Mouse (Mus musculus) stomach, embryonic 14.5 days (tissue): ENCODE measurements at regions not wholly inside any gene's neighbourhood (a gene's known extent, or its start where the extent isn't known, plus 50 kb on each side); places are given as distances from the start of the nearest gene placed in this dataset.

Experiments used
- ATAC-seq: fragments of 200-750 bp; cut with Nextera tagmentation; 2 replicates; pipeline ENCODE4 v1.8.0; 2017; ENCODE audit warnings: low read depth, moderate TSS enrichment; ENCODE audit not compliant: insufficient number of reproducible peaks, insufficient read depth, low FRiP score
- H3K27ac ChIP-seq: fragments of 300-500 bp; sonication (generic); 2 replicates; pipeline ENCODE4 v1.5.1; 2014; ENCODE audit warnings: mild to moderate bottlenecking, low read length, moderate library complexity, mixed read lengths
- H3K27me3 ChIP-seq: fragments of 300-500 bp; sonication (generic); 2 replicates; pipeline ENCODE4 v1.6.1; 2014; ENCODE audit warnings: low read length, control low read depth, mixed read lengths; ENCODE audit not compliant: control insufficient read depth, insufficient read depth
- H3K36me3 ChIP-seq: fragments of 300-500 bp; sonication (generic); 2 replicates; pipeline ENCODE4 v1.6.1; 2014; ENCODE audit warnings: mild to moderate bottlenecking, control low read depth, low read length, moderate library complexity, mixed read lengths; ENCODE audit not compliant: control insufficient read depth, insufficient read depth
- H3K4me1 ChIP-seq: fragments of 300-500 bp; sonication (generic); 2 replicates; pipeline ENCODE4 v1.6.1; 2014; ENCODE audit warnings: low read length, control low read depth, mixed read lengths; ENCODE audit not compliant: control insufficient read depth, insufficient read depth
- H3K4me2 ChIP-seq: fragments of 300-500 bp; sonication (generic); replicated peaks from 2 replicates; pipeline ENCODE4 v1.6.1; 2014; ENCODE audit warnings: low read depth, low read length, control low read depth
- H3K4me3 ChIP-seq: fragments of 300-500 bp; sonication (generic); 2 replicates; pipeline ENCODE4 v1.5.1; 2014; ENCODE audit warnings: low read depth, low read length, control low read depth
- H3K9ac ChIP-seq: fragments of 300-500 bp; sonication (generic); replicated peaks from 2 replicates; pipeline ENCODE4 v1.6.1; 2014; ENCODE audit warnings: low read depth, mild to moderate bottlenecking, control low read depth, low read length, moderate library complexity, mixed read lengths
- H3K9me3 ChIP-seq: fragments of 300-500 bp; sonication (generic); 2 replicates; pipeline ENCODE4 v1.6.1; 2016; ENCODE audit warnings: low read depth, low read length, control low read depth; ENCODE audit not compliant: control insufficient read depth
- WGBS: fragments of 180-500 bp; shearing (Covaris S2); extraction: QIAGEN DNeasy Blood & Tissue Kit; methylation state at CpG from one replicate; pipeline ENCODE4 v1.1.7; 2014; 5-methylcytosine and 5-hydroxymethylcytosine counted together

GRCm38 (mm10) chr11:20958233-20958632 is 127.4 kb upstream of the Lgalsl start:
- 8% methylated on average over 5 of the region's 5 CpGs for WGBS
- no peak overlapping the region for H3K4me3 ChIP-seq
- peak; percentile 64 for ATAC-seq
- no peaks in the 10 kb centered on the region for H3K9me3 ChIP-seq
- H3K36me3 ChIP-seq, result no peaks in the 10 kb centered on the region
- H3K27ac ChIP-seq, result peak overlapping the region; percentile 55; the same call in 1 of the 2 replicates
- no peak overlapping the region for H3K4me2 ChIP-seq
- H3K4me1 ChIP-seq, result peaks cover 8% of the 10 kb centered on the region; the same call in 1 of the 2 replicates
- no peak overlapping the region for H3K9ac ChIP-seq
- no peaks in the 10 kb centered on the region for H3K27me3 ChIP-seq

- Histone ChIP-seq H3K27ac (no peak overlapping the region), H3K4me1 (peaks cover 8% of the 10 kb centered on the region; the same call in 1 of the 2 replicates), H3K36me3 (no peaks in the 10 kb centered on the region), H3K27me3 (no peaks in the 10 kb centered on the region), H3K4me3 (no peak overlapping the region), H3K9ac (no peak overlapping the region), H3K9me3 (no peaks in the 10 kb centered on the region), H3K4me2 (no peak overlapping the region)
- ATAC-seq, result no peak
- WGBS, result 76% methylated on average over 2 of the region's 2 CpGs
Measured at GRCm38 (mm10) chr11:20960066-20960465, 129.2 kb upstream of the Lgalsl start.

GRCm38 (mm10) chr11:20960750-20961149 is 129.9 kb upstream of the Lgalsl start:
- Histone ChIP-seq H3K4me1 (peaks cover 7% of the 10 kb centered on the region; the same call in 1 of the 2 replicates), H3K9ac (no peak overlapping the region), H3K27me3 (no peaks in the 10 kb centered on the region), H3K4me3 (no peak overlapping the region), H3K36me3 (no peaks in the 10 kb centered on the region), H3K27ac (no peak overlapping the region), H3K9me3 (no peaks in the 10 kb centered on the region), H3K4me2 (no peak overlapping the region)
- WGBS, result 46% methylated on average over 5 of the region's 5 CpGs
- no peak for ATAC-seq

- Histone ChIP-seq H3K27ac (no peak overlapping the region), H3K36me3 (no peaks in the 10 kb centered on the region), H3K9ac (no peak overlapping the region), H3K4me2 (no peak overlapping the region), H3K27me3 (no peaks in the 10 kb centered on the region), H3K4me1 (0 out of 2 replicates have a peak, but pooled peaks cover 6% of the 10 kb centered on the region), H3K9me3 (no peaks in the 10 kb centered on the region), H3K4me3 (no peak overlapping the region)
- no peak for ATAC-seq
- WGBS, result 71% methylated on average over 2 of the region's 2 CpGs
Measured at GRCm38 (mm10) chr11:20961626-20962025, 129.5 kb upstream of the Peli1 start.

GRCm38 (mm10) chr11:20965575-20966239 is 125.4 kb upstream of the Peli1 start:
- Histone ChIP-seq H3K4me3 (no peak overlapping the region), H3K9me3 (no peaks in the 10 kb centered on the region), H3K27ac (no peak overlapping the region), H3K4me2 (no peak overlapping the region), H3K4me1 (no peaks in the 10 kb centered on the region), H3K27me3 (no peaks in the 10 kb centered on the region), H3K36me3 (no peaks in the 10 kb centered on the region), H3K9ac (no peak overlapping the region)
- no peak for ATAC-seq
- WGBS, result 86% methylated on average over 8 of the region's 8 CpGs

GRCm38 (mm10) chr11:20967321-20967984 is 123.6 kb upstream of the Peli1 start:
- 53% methylated on average over 3 of the region's 3 CpGs for WGBS
- no peak overlapping the region for H3K4me3 ChIP-seq
- no peak overlapping the region for H3K27ac ChIP-seq
- no peaks in the 10 kb centered on the region for H3K9me3 ChIP-seq
- H3K4me1 ChIP-seq, result no peaks in the 10 kb centered on the region
- no peak overlapping the region for H3K9ac ChIP-seq
- no peaks in the 10 kb centered on the region for H3K36me3 ChIP-seq
- no peaks in the 10 kb centered on the region for H3K27me3 ChIP-seq
- H3K4me2 ChIP-seq, result no peak overlapping the region
- no peak for ATAC-seq

- Histone ChIP-seq H3K4me1 (no peaks in the 10 kb centered on the region), H3K9me3 (no peaks in the 10 kb centered on the region), H3K9ac (no peak overlapping the region), H3K27me3 (no peaks in the 10 kb centered on the region), H3K4me2 (no peak overlapping the region), H3K27ac (no peak overlapping the region), H3K4me3 (no peak overlapping the region), H3K36me3 (no peaks in the 10 kb centered on the region)
- ATAC-seq, result no peak
- 75% methylated on average over 2 of the region's 2 CpGs for WGBS
Measured at GRCm38 (mm10) chr11:20968341-20968740, 122.8 kb upstream of the Peli1 start.

GRCm38 (mm10) chr11:20973141-20973540 is 118.0 kb upstream of the Peli1 start:
- WGBS, result 77% methylated on average over 3 of the region's 3 CpGs
- no peaks in the 10 kb centered on the region for H3K36me3 ChIP-seq
- H3K9ac ChIP-seq, result no peak overlapping the region
- no peak for ATAC-seq
- no peak overlapping the region for H3K27ac ChIP-seq
- no peaks in the 10 kb centered on the region for H3K4me1 ChIP-seq
- H3K4me2 ChIP-seq, result no peak overlapping the region
- no peaks in the 10 kb centered on the region for H3K9me3 ChIP-seq
- H3K27me3 ChIP-seq, result no peaks in the 10 kb centered on the region
- no peak overlapping the region for H3K4me3 ChIP-seq
